Mouse (Mus musculus) retina, postnatal 1 day (tissue): ENCODE data around the gene G430095P16Rik.
A peak's percentile ranks its signal among the peaks of the same experiment; 100 is the strongest.

Experiments
- DNase-seq: peaks from one replicate; pipeline ENCODE4 v3.0.0-alpha.2; 2012

The G430095P16Rik gene

GRCm38 (mm10) chr8:84771941-84772378, 49.2 kb downstream of the G430095P16Rik start:
- peak; percentile 49 for DNase-seq

GRCm38 (mm10) chr8:84772628-84773027, 49.8 kb downstream of the G430095P16Rik start:
- no peak for DNase-seq

- DNase-seq = no peak
These were observed 50.5 kb downstream of the G430095P16Rik start for GRCm38 (mm10) chr8:84773304-84773703.

- DNase-seq = peak; percentile 93
These were observed 51.0 kb downstream of the G430095P16Rik start for GRCm38 (mm10) chr8:84773833-84774232.

- DNase-seq = peak; percentile 90
These were observed 51.7 kb downstream of the G430095P16Rik start for GRCm38 (mm10) chr8:84774473-84774911.

- no peak for DNase-seq
These were observed 52.3 kb downstream of the G430095P16Rik start for GRCm38 (mm10) chr8:84775105-84775591.

GRCm38 (mm10) chr8:84775621-84776113, 52.9 kb downstream of the G430095P16Rik start:
- no peak for DNase-seq
